Mouse (Mus musculus): ENCODE results near the gene Tbc1d1. TPM values are rescaled to one million over a fixed set of nuclear protein-coding genes. Genes with fewer than 3 reads are reported as not detected.
A peak's percentile ranks its signal among the peaks of the same experiment; 100 is the strongest.
"Not testable (repeated sequence)": the region's sequence is repeated elsewhere in the genome, so short reads cannot be mapped to it uniquely, and the experiment has no call there.

The Tbc1d1 gene
- polyA plus RNA-seq, 1 experiment from 2014 or later: 21.2 TPM

DNA sequence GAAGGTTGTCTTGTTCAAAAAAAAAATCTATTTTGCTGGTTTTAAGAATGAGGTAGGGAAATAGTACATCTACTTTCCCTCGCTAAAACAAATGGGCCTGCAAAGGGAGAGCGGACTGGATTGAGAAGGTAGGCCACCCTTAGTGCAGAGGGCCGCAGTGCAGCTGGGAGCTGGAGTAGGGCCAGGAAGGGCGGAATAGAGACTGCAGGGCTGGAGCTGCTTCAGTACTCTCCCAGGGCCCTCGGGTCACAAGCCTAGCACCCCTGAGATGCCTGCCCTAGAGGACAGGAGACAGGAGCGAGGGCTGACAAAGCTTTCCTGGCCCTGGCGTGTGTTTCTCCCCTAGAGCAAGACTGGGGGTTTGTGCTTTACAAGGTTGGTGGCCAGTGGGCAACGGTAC, 192.7 kb downstream of the Tbc1d1 start:
- Histone ChIP-seq H3K27me3 (ENCODE audit: insufficient read depth, poor library complexity, severe bottlenecking) (no peaks in the 10 kb centered on the region), H3K27ac (no peak overlapping the region), H3K36me3 (peaks cover 50% of the 10 kb centered on the region), H3K4me3 (no peak overlapping the region), H3K4me1 (replicated peaks) (peaks cover 29% of the 10 kb centered on the region), H3K9me3 (no peaks in the 10 kb centered on the region)
- no peak for DNase-seq (ENCODE audit: low spot score)
- WGBS: 90% methylated on average over 8 of the region's 8 CpGs

DNA sequence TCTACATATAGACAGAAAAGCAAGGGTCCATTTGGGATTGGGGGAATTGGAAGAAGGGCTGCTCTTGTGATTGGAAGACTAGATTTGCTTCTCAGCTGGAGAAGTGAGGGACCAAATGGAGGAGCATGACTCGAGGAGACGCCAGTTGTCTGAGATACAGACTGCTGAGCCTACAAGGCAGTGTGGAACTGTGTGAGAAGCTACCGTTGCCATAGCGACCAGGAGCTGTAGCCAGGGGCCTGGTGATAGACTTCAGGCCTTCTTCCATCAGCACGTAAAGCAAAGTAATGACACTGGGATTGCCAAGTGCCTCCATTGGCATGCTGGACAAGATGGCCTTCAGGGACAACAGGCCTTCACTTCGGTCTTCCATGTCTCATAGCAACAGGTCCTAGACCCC, 195.9 kb downstream of the Tbc1d1 start:
- Histone ChIP-seq H3K27me3 (ENCODE audit: insufficient read depth, poor library complexity, severe bottlenecking) (no peaks in the 10 kb centered on the region), H3K4me3 (no peak overlapping the region), H3K4me1 (replicated peaks) (peaks cover 19% of the 10 kb centered on the region), H3K36me3 (peaks cover 36% of the 10 kb centered on the region), H3K27ac (no peak overlapping the region), H3K9me3 (no peaks in the 10 kb centered on the region)
- no peak for DNase-seq (ENCODE audit: low spot score)
- 87% methylated on average over 6 of the region's 6 CpGs for WGBS

DNA sequence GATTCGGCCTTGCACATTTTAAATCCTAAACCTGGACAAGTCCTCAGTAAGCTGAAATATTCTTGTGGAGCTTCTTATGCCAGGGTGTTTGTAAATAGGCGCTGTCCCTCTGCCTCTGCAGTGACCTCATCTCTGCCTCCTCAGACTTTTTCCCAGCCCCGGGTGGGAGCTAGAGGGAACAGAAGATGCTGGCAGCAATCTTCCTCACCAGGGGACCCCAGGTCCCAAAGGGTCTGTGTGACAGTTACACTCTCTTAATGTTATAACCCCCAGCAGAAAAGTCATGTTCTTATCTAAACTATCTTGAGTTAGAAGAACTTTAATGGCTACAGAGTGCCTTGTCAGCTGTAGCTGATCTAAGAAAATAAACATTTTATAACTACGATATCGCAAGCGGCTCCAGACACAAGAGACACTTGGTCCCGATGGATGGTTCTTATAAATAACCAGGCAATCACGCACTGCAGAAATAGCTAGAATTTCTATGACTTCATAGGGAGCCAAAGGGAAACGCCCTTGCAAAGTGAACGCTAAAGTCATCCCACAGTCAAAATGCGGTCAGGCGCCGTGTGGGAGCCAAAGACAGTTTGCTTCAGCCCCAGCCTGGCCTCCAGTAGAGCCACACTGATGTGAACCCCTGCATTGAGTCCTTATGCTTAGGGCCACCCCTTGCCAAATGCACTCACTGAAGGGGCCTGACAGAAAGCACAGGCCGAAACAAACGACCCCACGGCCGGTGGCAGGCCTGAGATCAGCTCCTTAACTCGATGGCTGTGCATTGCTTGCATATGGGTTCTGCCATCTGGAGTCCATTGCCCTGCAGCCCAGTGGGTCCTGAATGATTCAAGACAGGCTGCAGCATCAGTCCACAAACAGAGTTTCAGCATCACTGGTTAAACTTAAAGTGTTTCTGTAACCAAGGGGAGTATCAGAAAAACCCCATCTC, 202.8 kb downstream of the Tbc1d1 start:
- 78% methylated on average over 18 of the region's 18 CpGs for WGBS
- no peak for DNase-seq (ENCODE audit: low spot score)
- H3K4me1 ChIP-seq (replicated peaks): peaks cover 39% of the 10 kb centered on the region
- H3K27me3 ChIP-seq (ENCODE audit: insufficient read depth, poor library complexity, severe bottlenecking): no peaks in the 10 kb centered on the region
- no peak overlapping the region for H3K4me3 ChIP-seq
- no peaks in the 10 kb centered on the region for H3K36me3 ChIP-seq
- no peaks in the 10 kb centered on the region for H3K9me3 ChIP-seq
- peak overlapping the region; percentile 40 for H3K27ac ChIP-seq

DNA sequence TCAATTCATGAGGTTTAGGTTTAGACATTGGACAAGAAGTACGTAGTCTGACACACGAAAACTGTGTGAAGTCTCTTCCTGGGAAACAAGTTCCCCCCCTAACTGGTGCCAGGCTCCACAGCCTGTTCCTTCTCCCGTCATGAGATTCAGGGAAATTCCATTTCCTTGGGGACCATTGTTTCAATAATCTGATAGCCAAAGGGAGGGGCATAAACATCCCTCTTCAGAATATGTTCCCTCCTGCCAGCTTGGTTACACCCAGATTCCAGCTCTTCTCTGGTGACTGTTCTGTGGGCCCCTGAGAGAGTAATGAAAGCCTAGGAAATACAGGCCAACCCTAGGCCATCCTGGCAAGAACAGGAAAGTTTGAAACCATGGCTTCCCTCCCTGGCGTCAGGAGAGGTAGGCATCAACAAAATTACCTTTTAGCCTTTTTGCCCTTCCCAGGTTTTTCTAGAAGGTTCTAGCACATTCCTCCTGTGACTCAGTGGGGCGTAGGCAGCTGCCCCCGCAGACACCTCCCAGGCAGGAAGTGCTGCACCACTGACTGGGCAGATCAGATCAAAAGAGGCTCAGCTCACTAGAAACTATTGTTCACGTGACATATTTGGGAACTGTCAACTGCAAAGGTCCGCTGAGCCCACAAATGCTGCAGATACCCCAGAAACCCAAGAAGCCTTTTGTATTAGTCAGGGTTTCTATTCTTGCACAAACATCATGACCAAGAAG, 204.2 kb downstream of the Tbc1d1 start:
- H3K27me3 ChIP-seq (ENCODE audit: insufficient read depth, poor library complexity, severe bottlenecking): no peaks in the 10 kb centered on the region
- H3K36me3 ChIP-seq: no peaks in the 10 kb centered on the region
- peak overlapping the region; percentile 41; the same call in 1 of the 2 replicates for H3K27ac ChIP-seq
- DNase-seq (ENCODE audit: low spot score): no peak
- peaks cover 43% of the 10 kb centered on the region for H3K4me1 ChIP-seq (replicated peaks)
- H3K4me3 ChIP-seq: no peak overlapping the region
- H3K9me3 ChIP-seq: no peaks in the 10 kb centered on the region
- WGBS: 84% methylated on average over 8 of the region's 8 CpGs

DNA sequence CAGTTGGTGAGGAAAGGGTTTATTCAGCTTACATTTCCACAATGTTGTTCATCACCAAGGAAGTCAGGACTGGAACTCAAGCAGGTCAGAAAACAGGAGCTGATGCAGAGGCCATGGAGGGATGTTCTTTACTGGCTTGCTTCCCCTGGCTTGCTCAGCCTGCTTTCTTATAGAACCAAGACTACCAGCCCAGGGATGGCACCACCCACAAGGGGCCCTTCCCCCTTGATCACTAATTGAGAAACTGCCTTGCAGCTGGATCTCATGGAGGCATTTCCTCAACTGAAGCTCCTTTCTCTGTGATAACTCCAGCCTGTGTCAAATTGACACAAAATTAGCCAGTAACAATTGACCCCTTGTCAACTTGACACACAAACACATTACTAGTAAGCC, 204.8 kb downstream of the Tbc1d1 start:
- not testable (repeated sequence) for H3K9me3 ChIP-seq; H3K36me3 ChIP-seq; H3K4me3 ChIP-seq; DNase-seq (ENCODE audit: low spot score); H3K27me3 ChIP-seq (ENCODE audit: insufficient read depth, poor library complexity, severe bottlenecking)
- Histone ChIP-seq H3K4me1 (replicated peaks) (peaks cover 38% of the 10 kb centered on the region), H3K27ac (peak overlapping the region; percentile 41; the same call in 1 of the 2 replicates)

DNA sequence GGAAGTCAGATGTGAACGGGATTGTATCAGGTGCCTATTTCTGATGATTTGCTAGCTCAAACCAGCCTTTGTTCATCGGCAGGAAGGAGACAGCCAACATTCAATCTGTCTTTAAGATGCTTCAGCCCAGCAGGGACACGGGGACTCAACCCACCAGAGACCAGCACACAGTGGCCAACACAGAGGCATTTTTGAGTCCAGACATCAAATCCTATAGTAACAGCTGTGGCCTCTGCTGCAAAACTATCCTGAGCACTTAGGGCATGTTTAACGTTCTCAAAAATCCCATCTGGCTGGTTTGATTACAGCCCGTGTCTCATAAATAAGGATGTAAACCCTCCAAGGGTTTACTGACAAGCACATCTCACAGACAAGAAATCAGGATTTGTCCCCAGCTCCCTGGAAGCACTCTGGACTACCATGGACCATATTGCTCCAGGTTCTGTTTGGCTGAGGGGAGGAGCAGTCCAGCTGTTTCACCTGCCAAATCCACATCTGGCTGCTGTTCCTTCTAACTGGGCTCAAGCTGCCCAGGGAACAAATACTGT, 207.8 kb downstream of the Tbc1d1 start:
- DNase-seq (ENCODE audit: low spot score): no peak
- Histone ChIP-seq H3K27me3 (ENCODE audit: insufficient read depth, poor library complexity, severe bottlenecking) (no peaks in the 10 kb centered on the region), H3K36me3 (no peaks in the 10 kb centered on the region), H3K9me3 (no peaks in the 10 kb centered on the region), H3K27ac (peak overlapping the region; percentile 64), H3K4me3 (no peak overlapping the region), H3K4me1 (replicated peaks) (peaks cover 41% of the 10 kb centered on the region)
- 68% methylated on average over 5 of the region's 5 CpGs for WGBS

DNA sequence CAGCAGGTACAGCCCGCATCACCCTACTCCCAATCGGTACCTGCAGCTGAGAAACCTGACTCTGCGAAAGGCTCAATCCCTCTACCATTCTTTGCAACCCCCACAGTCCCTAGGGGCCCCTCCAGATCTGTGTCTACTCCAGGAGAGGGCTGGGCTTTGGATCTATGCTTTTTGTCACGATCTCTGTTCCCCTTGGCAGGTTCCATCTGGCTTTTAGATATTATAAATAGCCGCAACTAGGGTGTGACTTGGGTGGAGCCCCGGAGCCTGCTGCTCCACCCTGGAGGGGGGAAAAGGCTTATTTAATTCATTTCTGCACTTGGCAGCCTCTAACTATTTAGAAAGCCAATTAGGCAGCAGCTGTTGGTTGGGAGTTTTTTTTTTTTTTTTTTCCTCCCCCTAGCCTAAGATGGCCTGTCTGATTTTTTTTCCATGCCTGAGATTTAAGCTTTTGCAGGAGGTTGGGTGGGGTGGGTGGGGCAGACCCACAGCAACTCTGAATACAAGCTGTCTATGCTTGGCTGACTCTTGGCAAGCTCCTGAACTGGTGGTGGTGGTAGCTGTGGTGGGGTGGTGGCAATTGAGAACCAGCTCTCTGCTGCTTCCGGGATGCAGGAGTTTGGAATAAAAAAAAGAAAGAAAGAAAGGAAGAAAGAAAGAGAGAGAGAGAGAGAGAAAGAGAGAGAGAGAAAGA, 208.5 kb downstream of the Tbc1d1 start:
- H3K27ac ChIP-seq: peak overlapping the region; percentile 64
- no peaks in the 10 kb centered on the region for H3K36me3 ChIP-seq
- no peaks in the 10 kb centered on the region for H3K27me3 ChIP-seq (ENCODE audit: insufficient read depth, poor library complexity, severe bottlenecking)
- DNase-seq (ENCODE audit: low spot score): no peak
- H3K4me3 ChIP-seq: no peak overlapping the region
- WGBS: 60% methylated on average over 7 of the region's 7 CpGs
- H3K9me3 ChIP-seq: no peaks in the 10 kb centered on the region
- peaks cover 36% of the 10 kb centered on the region for H3K4me1 ChIP-seq (replicated peaks)

DNA sequence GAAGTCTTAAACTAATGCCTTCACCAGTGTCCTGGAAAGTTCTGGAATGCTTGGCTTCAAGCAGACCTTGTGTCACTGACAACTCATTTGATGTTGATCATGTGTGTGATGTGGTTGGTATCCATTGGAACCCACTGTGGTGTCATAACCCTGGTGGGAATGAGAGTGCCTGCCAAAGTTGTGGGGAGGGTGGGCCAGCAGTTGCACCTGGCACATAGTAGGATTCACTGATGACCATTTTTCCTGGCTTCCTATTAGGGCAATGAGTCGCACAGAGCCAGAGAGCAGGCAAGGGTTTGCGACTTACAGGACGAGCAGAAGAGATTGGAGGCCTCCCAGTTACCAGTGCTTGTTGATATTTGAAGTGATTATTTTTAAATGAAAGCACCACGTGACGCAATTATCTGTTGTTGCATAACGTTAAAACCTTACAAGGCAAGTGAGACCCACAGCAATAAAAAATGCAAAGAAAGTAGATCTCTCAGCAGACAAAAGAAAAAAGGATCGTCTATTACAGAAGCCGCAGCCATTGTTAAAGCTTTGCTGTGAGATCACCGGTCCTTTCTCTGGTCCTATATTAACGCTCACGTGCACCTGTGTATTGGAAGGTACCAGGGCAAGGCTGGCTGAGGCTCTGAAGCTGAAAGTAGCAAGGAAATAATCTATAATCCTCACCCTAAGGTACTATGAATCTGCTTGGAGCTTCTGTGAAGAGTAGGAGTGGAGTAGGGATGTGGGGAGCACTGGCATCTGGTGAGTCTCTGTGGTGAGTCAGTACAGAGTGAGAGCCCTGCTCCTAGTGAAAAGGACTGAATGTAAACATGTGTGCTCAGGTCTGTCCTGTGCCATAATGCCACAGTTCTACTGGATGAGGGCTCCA, 209.3 kb downstream of the Tbc1d1 start:
- H3K36me3 ChIP-seq: no peaks in the 10 kb centered on the region
- H3K4me1 ChIP-seq (replicated peaks): peaks cover 28% of the 10 kb centered on the region
- H3K27ac ChIP-seq: no peak overlapping the region
- no peaks in the 10 kb centered on the region for H3K27me3 ChIP-seq (ENCODE audit: insufficient read depth, poor library complexity, severe bottlenecking)
- DNase-seq (ENCODE audit: low spot score): no peak
- H3K9me3 ChIP-seq: no peaks in the 10 kb centered on the region
- no peak overlapping the region for H3K4me3 ChIP-seq
- 91% methylated on average over 11 of the region's 11 CpGs for WGBS

DNA sequence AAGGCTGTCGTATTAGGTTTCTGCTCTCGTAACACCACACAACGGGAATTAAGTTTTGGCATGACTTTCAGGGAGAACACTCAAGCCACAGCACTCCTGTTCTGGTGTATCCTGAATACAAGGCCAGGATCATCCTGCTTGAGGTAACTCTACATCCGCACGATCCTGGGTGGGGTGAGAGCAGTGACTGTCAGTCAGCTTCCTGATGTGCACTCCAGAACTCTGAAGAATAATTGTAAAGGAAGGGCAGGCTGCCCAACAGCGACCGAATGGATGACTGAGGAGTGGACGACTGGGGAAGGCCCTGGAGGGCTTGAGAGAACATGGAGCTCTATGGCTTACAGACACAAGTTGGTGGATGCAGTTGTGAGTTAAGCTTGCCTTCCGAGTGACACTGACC, 210.0 kb downstream of the Tbc1d1 start:
- Histone ChIP-seq H3K9me3 (no peaks in the 10 kb centered on the region), H3K36me3 (no peaks in the 10 kb centered on the region), H3K27me3 (ENCODE audit: insufficient read depth, poor library complexity, severe bottlenecking) (no peaks in the 10 kb centered on the region), H3K4me3 (no peak overlapping the region), H3K27ac (no peak overlapping the region), H3K4me1 (replicated peaks) (peaks cover 25% of the 10 kb centered on the region)
- DNase-seq (ENCODE audit: low spot score): no peak
- 90% methylated on average over 9 of the region's 9 CpGs for WGBS

DNA sequence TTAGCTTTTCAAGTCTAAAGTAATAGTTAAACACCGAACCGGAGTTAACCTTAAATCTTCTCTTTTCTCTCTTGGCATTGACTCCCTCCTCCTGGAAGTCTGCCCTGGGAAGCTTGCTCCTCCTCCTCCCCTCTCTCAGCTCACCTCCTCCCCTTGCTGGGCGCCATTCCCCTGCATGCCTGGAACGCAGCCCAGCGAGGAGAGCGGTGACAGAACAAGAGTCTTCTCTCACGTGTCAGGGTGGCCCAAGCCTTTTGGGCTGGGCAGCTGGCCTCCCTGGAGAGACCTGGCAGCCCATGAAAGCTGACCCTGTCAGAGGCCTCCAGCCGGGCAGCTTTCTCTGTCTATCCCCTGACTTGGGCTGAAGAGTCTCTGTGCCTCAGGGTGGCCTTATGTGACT, 211.3 kb downstream of the Tbc1d1 start:
- H3K27me3 ChIP-seq (ENCODE audit: insufficient read depth, poor library complexity, severe bottlenecking): no peaks in the 10 kb centered on the region
- DNase-seq (ENCODE audit: low spot score): no peak
- peak overlapping the region; percentile 64 for H3K27ac ChIP-seq
- 43% methylated on average over 8 of the region's 8 CpGs for WGBS
- H3K9me3 ChIP-seq: no peaks in the 10 kb centered on the region
- H3K4me3 ChIP-seq: no peak overlapping the region
- H3K4me1 ChIP-seq (replicated peaks): peaks cover 30% of the 10 kb centered on the region
- H3K36me3 ChIP-seq: no peaks in the 10 kb centered on the region

DNA sequence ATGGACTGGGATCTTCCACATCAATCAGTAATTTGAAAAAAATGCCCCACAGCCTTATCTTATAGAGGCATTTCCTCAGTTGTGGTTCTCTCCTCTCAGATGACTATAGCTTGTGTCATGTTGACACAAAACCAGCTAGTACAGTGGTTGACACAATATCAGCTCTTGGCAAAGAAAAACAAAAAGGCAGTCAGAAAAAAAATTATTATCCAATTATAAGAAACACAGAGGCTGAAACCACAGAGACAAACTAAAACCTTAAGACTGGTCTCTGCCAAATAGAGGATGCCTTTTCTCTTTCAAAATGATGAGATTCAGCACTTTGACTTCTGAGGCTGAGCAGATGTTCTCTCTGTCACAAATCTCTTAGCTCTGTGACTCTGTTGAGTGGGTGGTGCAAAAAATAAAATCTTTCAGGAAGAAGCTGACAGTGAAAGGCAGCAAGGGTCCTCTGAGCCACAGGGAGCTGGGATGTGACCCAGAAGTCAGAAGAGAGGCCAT, 215.3 kb downstream of the Tbc1d1 start:
- no peak for DNase-seq (ENCODE audit: low spot score)
- Histone ChIP-seq H3K9me3 (no peaks in the 10 kb centered on the region), H3K4me3 (no peak overlapping the region), H3K27ac (no peak overlapping the region), H3K4me1 (replicated peaks) (peaks cover 37% of the 10 kb centered on the region), H3K27me3 (ENCODE audit: insufficient read depth, poor library complexity, severe bottlenecking) (no peaks in the 10 kb centered on the region), H3K36me3 (no peaks in the 10 kb centered on the region)

All from hindbrain, embryonic 10.5 days (tissue).